Mouse (Mus musculus): ENCODE data around the gene Susd4. TPM values are rescaled to one million over a fixed set of nuclear protein-coding genes. Genes with fewer than 3 reads are reported as not detected.

Susd4 gene
- total and polyA plus RNA-seq, 3 experiments: not detected

GRCm38 (mm10) chr1:182916166-182916565, 152.5 kb downstream of the Susd4 start:
- DNase-seq (ENCODE audit: low spot score) (no peak), ATAC-seq (ENCODE audit: extremely low read depth, insufficient number of reproducible peaks, low FRiP score, poor library complexity, severe bottlenecking) (no peak)
- Histone ChIP-seq H3K9me3 (replicated peaks) (peaks cover 37% of the 10 kb centered on the region), H3K27me3 (ENCODE audit: insufficient read depth, low read length) (no peaks in the 10 kb centered on the region), H3K4me3 (ENCODE audit: low read depth, low read length) (no peak overlapping the region), H3K36me3 (replicated peaks) (no peaks in the 10 kb centered on the region), H3K4me1 (ENCODE audit: insufficient read depth, low read depth, low read length) (no peaks in the 10 kb centered on the region)
- TF ChIP-seq GATA2 (IDR thresholded peaks at IDR 0.05; ENCODE audit: borderline replicate concordance, low read depth, low read length): no peak
- TF ChIP-seq TAL1 (conservative IDR thresholded peaks at IDR 0.05; ENCODE audit: low read depth, low read length): no peak
- no peak for TF ChIP-seq POLR2AphosphoS5 (IDR thresholded peaks at IDR 0.05; ENCODE audit: insufficient replicate concordance, low read depth, low read length)
- no peak for TF ChIP-seq GATA1 (IDR thresholded peaks at IDR 0.05; ENCODE audit: borderline replicate concordance, low read length)
- no peak for TF ChIP-seq CTCF (IDR thresholded peaks at IDR 0.05; ENCODE audit: low read depth, low read length)

- Histone ChIP-seq H3K4me3 (ENCODE audit: low read depth, low read length) (no peak overlapping the region), H3K9me3 (replicated peaks) (peaks cover 42% of the 10 kb centered on the region), H3K27me3 (ENCODE audit: insufficient read depth, low read length) (no peaks in the 10 kb centered on the region), H3K36me3 (replicated peaks) (no peaks in the 10 kb centered on the region), H3K4me1 (ENCODE audit: insufficient read depth, low read depth, low read length) (no peaks in the 10 kb centered on the region)
- no peak for TF ChIP-seq POLR2AphosphoS5 (IDR thresholded peaks at IDR 0.05; ENCODE audit: insufficient replicate concordance, low read depth, low read length)
- TF ChIP-seq CTCF (IDR thresholded peaks at IDR 0.05; ENCODE audit: low read depth, low read length): no peak
- TF ChIP-seq GATA2 (IDR thresholded peaks at IDR 0.05; ENCODE audit: borderline replicate concordance, low read depth, low read length): no peak
- no peak for TF ChIP-seq GATA1 (IDR thresholded peaks at IDR 0.05; ENCODE audit: borderline replicate concordance, low read length)
- no peak for TF ChIP-seq TAL1 (conservative IDR thresholded peaks at IDR 0.05; ENCODE audit: low read depth, low read length)
- DNase-seq (ENCODE audit: low spot score) (no peak), ATAC-seq (ENCODE audit: extremely low read depth, insufficient number of reproducible peaks, low FRiP score, poor library complexity, severe bottlenecking) (no peak)
These were observed 155.2 kb downstream of the Susd4 start for GRCm38 (mm10) chr1:182918718-182919346.

- Histone ChIP-seq H3K27me3 (ENCODE audit: insufficient read depth, low read length) (no peaks in the 10 kb centered on the region), H3K4me3 (ENCODE audit: low read depth, low read length) (no peak overlapping the region), H3K9me3 (replicated peaks) (peaks cover 60% of the 10 kb centered on the region), H3K36me3 (replicated peaks) (no peaks in the 10 kb centered on the region), H3K4me1 (ENCODE audit: insufficient read depth, low read depth, low read length) (no peaks in the 10 kb centered on the region)
- DNase-seq (ENCODE audit: low spot score): no peak
- ATAC-seq (ENCODE audit: extremely low read depth, insufficient number of reproducible peaks, low FRiP score, poor library complexity, severe bottlenecking): no peak
- TF ChIP-seq POLR2AphosphoS5 (IDR thresholded peaks at IDR 0.05; ENCODE audit: insufficient replicate concordance, low read depth, low read length): no peak
- no peak for TF ChIP-seq TAL1 (conservative IDR thresholded peaks at IDR 0.05; ENCODE audit: low read depth, low read length)
- TF ChIP-seq GATA2 (IDR thresholded peaks at IDR 0.05; ENCODE audit: borderline replicate concordance, low read depth, low read length): no peak
- TF ChIP-seq GATA1 (IDR thresholded peaks at IDR 0.05; ENCODE audit: borderline replicate concordance, low read length): no peak
- no peak for TF ChIP-seq CTCF (IDR thresholded peaks at IDR 0.05; ENCODE audit: low read depth, low read length)
These were observed 159.2 kb downstream of the Susd4 start for GRCm38 (mm10) chr1:182922824-182923223.

GRCm38 (mm10) chr1:182926465-182926864, 162.8 kb downstream of the Susd4 start:
- no peaks in the 10 kb centered on the region for H3K27me3 ChIP-seq (ENCODE audit: insufficient read depth, low read length)
- no peaks in the 10 kb centered on the region for H3K36me3 ChIP-seq (replicated peaks)
- no peaks in the 10 kb centered on the region for H3K4me1 ChIP-seq (ENCODE audit: insufficient read depth, low read depth, low read length)
- peaks cover 61% of the 10 kb centered on the region for H3K9me3 ChIP-seq (replicated peaks)
- no peak for TF ChIP-seq CTCF (IDR thresholded peaks at IDR 0.05; ENCODE audit: low read depth, low read length)
- TF ChIP-seq POLR2AphosphoS5 (IDR thresholded peaks at IDR 0.05; ENCODE audit: insufficient replicate concordance, low read depth, low read length): no peak
- TF ChIP-seq GATA2 (IDR thresholded peaks at IDR 0.05; ENCODE audit: borderline replicate concordance, low read depth, low read length): no peak
- no peak for TF ChIP-seq GATA1 (IDR thresholded peaks at IDR 0.05; ENCODE audit: borderline replicate concordance, low read length)
- no peak for TF ChIP-seq TAL1 (conservative IDR thresholded peaks at IDR 0.05; ENCODE audit: low read depth, low read length)
- no peak for DNase-seq (ENCODE audit: low spot score)
- no peak overlapping the region for H3K4me3 ChIP-seq (ENCODE audit: low read depth, low read length)
- ATAC-seq (ENCODE audit: extremely low read depth, insufficient number of reproducible peaks, low FRiP score, poor library complexity, severe bottlenecking): no peak

- no peaks in the 10 kb centered on the region for H3K36me3 ChIP-seq (replicated peaks)
- no peak for ATAC-seq (ENCODE audit: extremely low read depth, insufficient number of reproducible peaks, low FRiP score, poor library complexity, severe bottlenecking)
- no peak for TF ChIP-seq CTCF (IDR thresholded peaks at IDR 0.05; ENCODE audit: low read depth, low read length)
- TF ChIP-seq GATA1 (IDR thresholded peaks at IDR 0.05; ENCODE audit: borderline replicate concordance, low read length): no peak
- no peak for TF ChIP-seq POLR2AphosphoS5 (IDR thresholded peaks at IDR 0.05; ENCODE audit: insufficient replicate concordance, low read depth, low read length)
- TF ChIP-seq TAL1 (conservative IDR thresholded peaks at IDR 0.05; ENCODE audit: low read depth, low read length): no peak
- no peak for TF ChIP-seq GATA2 (IDR thresholded peaks at IDR 0.05; ENCODE audit: borderline replicate concordance, low read depth, low read length)
- H3K4me1 ChIP-seq (ENCODE audit: insufficient read depth, low read depth, low read length): no peaks in the 10 kb centered on the region
- DNase-seq (ENCODE audit: low spot score): no peak
- H3K27me3 ChIP-seq (ENCODE audit: insufficient read depth, low read length): no peaks in the 10 kb centered on the region
- H3K4me3 ChIP-seq (ENCODE audit: low read depth, low read length): no peak overlapping the region
- H3K9me3 ChIP-seq (replicated peaks): peaks cover 53% of the 10 kb centered on the region
These were observed 164.5 kb downstream of the Susd4 start for GRCm38 (mm10) chr1:182927878-182928851.

- Histone ChIP-seq H3K4me1 (ENCODE audit: insufficient read depth, low read depth, low read length) (no peaks in the 10 kb centered on the region), H3K9me3 (replicated peaks) (peaks cover 20% of the 10 kb centered on the region), H3K4me3 (ENCODE audit: low read depth, low read length) (no peak overlapping the region), H3K27me3 (ENCODE audit: insufficient read depth, low read length) (no peaks in the 10 kb centered on the region), H3K36me3 (replicated peaks) (no peaks in the 10 kb centered on the region)
- DNase-seq (ENCODE audit: low spot score): no peak
- TF ChIP-seq GATA2 (IDR thresholded peaks at IDR 0.05; ENCODE audit: borderline replicate concordance, low read depth, low read length) (no peak), POLR2AphosphoS5 (IDR thresholded peaks at IDR 0.05; ENCODE audit: insufficient replicate concordance, low read depth, low read length) (no peak), CTCF (IDR thresholded peaks at IDR 0.05; ENCODE audit: low read depth, low read length) (no peak), TAL1 (conservative IDR thresholded peaks at IDR 0.05; ENCODE audit: low read depth, low read length) (no peak), GATA1 (IDR thresholded peaks at IDR 0.05; ENCODE audit: borderline replicate concordance, low read length) (no peak)
- no peak for ATAC-seq (ENCODE audit: extremely low read depth, insufficient number of reproducible peaks, low FRiP score, poor library complexity, severe bottlenecking)
These were observed 171.8 kb downstream of the Susd4 start for GRCm38 (mm10) chr1:182935469-182935868.

Data from G1E (cell line).